1 mouse cellular context compared by ENCODE assay signal in the genomic region with DNA sequence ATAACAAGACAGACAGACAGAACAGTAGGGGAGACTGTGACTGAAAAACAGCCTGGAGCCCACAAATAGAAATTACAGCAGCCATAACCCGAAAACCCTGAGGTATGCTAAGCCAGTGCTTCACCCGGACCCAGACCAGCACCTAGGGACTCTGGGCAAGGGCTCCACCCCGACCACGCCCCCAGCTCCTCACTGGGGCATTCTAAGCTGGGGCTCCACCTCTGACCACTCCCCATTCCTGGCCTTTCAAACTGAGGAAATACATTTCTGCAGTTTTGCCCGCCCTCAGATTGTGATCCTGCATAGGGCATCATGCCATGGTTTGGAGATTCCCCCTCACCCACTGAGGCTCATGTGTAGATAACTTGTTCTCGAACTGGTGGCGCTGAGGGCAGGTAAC.
TF ChIP-seq lines count a peak whose summit lies in the region.

No protein-coding gene starts in this region.

TF ChIP-seq in CH12.LX, 34 proteins besides CTCF, POLR2A, EP300 and RAD21:
- TF ChIP-seq RCOR1 (conservative IDR thresholded peaks at IDR 0.05; ENCODE audit: low read depth, low read length): no peak
- no peak for TF ChIP-seq TCF12 (IDR thresholded peaks at IDR 0.05; ENCODE audit: low read depth, low read length)
- TF ChIP-seq MAX (IDR thresholded peaks at IDR 0.05; ENCODE audit: low read length): no peak
- no peak for TF ChIP-seq BHLHE40 (IDR thresholded peaks at IDR 0.05; ENCODE audit: low read depth, low read length)
- TF ChIP-seq ZKSCAN1 (IDR thresholded peaks at IDR 0.05; ENCODE audit: borderline replicate concordance, low read depth, low read length): no peak
- no peak for TF ChIP-seq SIN3A (IDR thresholded peaks at IDR 0.05; ENCODE audit: low read length)
- TF ChIP-seq ETS1 (conservative IDR thresholded peaks at IDR 0.05; ENCODE audit: low read depth, low read length): no peak
- TF ChIP-seq ZMIZ1 (IDR thresholded peaks at IDR 0.05; ENCODE audit: low read depth, low read length): no peak
- TF ChIP-seq ZC3H11A (IDR thresholded peaks at IDR 0.05; ENCODE audit: low read depth, low read length): no peak
- TF ChIP-seq PAX5 (IDR thresholded peaks at IDR 0.05; ENCODE audit: low read length): no peak
- TF ChIP-seq E2F4 (IDR thresholded peaks at IDR 0.05; ENCODE audit: insufficient replicate concordance, low read depth, low read length): no peak
- no peak for TF ChIP-seq JUND (conservative IDR thresholded peaks at IDR 0.05; ENCODE audit: low read depth, low read length)
- no peak for TF ChIP-seq NELFE (IDR thresholded peaks at IDR 0.05; ENCODE audit: low read depth, low read length)
- TF ChIP-seq MYC (IDR thresholded peaks at IDR 0.05; ENCODE audit: low read depth, low read length): no peak
- no peak for TF ChIP-seq IRF4 (IDR thresholded peaks at IDR 0.05; ENCODE audit: low read depth, low read length)
- no peak for TF ChIP-seq UBTF (IDR thresholded peaks at IDR 0.05; ENCODE audit: low read depth, low read length)
- no peak for TF ChIP-seq HCFC1 (IDR thresholded peaks at IDR 0.05; ENCODE audit: low read depth, low read length)
- no peak for TF ChIP-seq MAFK (IDR thresholded peaks at IDR 0.05; ENCODE audit: insufficient replicate concordance, low read length)
- no peak for TF ChIP-seq SMC3 (IDR thresholded peaks at IDR 0.05; ENCODE audit: low read depth, low read length)
- no peak for TF ChIP-seq ZNF384 (IDR thresholded peaks at IDR 0.05; ENCODE audit: low read depth, low read length)
